In the genomic region with DNA sequence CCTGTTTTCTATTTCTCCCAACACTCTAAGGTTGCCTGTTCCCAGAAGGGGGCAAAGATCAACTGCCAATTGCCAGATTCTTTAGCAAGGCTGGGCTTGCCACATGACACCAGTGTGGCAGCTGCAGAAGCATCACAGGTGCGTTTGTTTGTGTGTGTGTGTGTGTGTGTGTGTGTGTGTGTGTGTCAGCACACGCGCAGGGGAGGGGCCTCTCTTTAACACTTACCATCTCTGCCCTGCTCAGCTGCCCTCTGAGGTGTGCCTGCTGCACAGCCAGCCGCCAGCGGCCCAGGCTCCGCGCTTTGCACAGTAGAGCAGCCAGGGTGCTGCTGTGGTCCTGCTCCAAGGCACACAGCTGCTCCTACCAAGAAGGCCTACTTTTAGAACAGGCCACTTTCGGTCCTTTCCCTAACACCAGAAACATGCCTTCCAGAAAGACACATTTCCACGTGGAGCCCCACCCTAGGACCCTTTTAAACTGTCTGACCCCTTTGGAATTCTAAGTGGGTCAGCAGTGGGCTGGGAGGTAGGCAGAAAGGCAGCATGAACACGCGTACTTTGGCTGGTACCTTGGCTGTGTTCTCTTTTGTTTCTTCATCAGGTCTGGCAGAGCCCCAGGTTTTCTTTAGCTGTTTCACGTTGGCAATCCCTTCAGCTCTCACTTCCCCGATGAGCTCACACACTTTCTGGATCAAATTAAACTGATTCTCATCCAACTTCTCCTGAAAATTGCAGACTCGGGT, we compare ENCODE assay signal across 8 mouse cellular contexts. TPM values are rescaled to one million over a fixed set of nuclear protein-coding genes. Genes with fewer than 3 reads are reported as not detected.
DNase-seq lines count a peak whose midpoint lies in the region; ATAC-seq lines count a peak whose summit lies in the region.

No protein-coding gene starts in this region.

- no peaks in the 10 kb centered on the region for H3K27me3 ChIP-seq in embryonic facial prominence, embryonic 12.5 days
- 0 out of 2 replicates have a peak, but pooled peaks cover 4% of the 10 kb centered on the region for H3K27me3 ChIP-seq in midbrain, embryonic 13.5 days

- H3K9ac ChIP-seq in embryonic facial prominence, embryonic 12.5 days: no peak overlapping the region
- no peak overlapping the region for H3K9ac ChIP-seq in midbrain, embryonic 13.5 days (replicated peaks)

- no peak overlapping the region for H3K4me2 ChIP-seq in embryonic facial prominence, embryonic 12.5 days (replicated peaks)
- no peak overlapping the region for H3K4me2 ChIP-seq in midbrain, embryonic 13.5 days (replicated peaks)

- peaks cover 5% of the 10 kb centered on the region; the same call in 1 of the 2 replicates for H3K9me3 ChIP-seq in embryonic facial prominence, embryonic 12.5 days
- peaks cover 6% of the 10 kb centered on the region for H3K9me3 ChIP-seq in midbrain, embryonic 13.5 days

- peak overlapping the region; percentile 46; the same call in 1 of the 2 replicates for H3K27ac ChIP-seq in embryonic facial prominence, embryonic 12.5 days
- H3K27ac ChIP-seq in midbrain, embryonic 13.5 days: no peak overlapping the region; the same call in 1 of the 2 replicates

- H3K36me3 ChIP-seq in embryonic facial prominence, embryonic 12.5 days: no peaks in the 10 kb centered on the region
- no peaks in the 10 kb centered on the region for H3K36me3 ChIP-seq in midbrain, embryonic 13.5 days

- no peak overlapping the region for H3K4me3 ChIP-seq in embryonic facial prominence, embryonic 12.5 days
- H3K4me3 ChIP-seq in midbrain, embryonic 13.5 days (replicated peaks): no peak overlapping the region

- peaks cover 21% of the 10 kb centered on the region for H3K4me1 ChIP-seq in embryonic facial prominence, embryonic 12.5 days
- peaks cover 10% of the 10 kb centered on the region for H3K4me1 ChIP-seq in midbrain, embryonic 13.5 days (replicated peaks)

- DNase-seq in adrenal gland, postnatal 10 days: peak; percentile 63
- DNase-seq in adrenal gland, postnatal 25 days: no peak
- DNase-seq in CD8-positive naive resting alpha-beta T cell, adult 2 months (ENCODE audit: low read depth in 2 of 2, low spot score in 2 of 2): peak; percentile 35 to 43
- DNase-seq in heart, postnatal 14 days: peak; percentile 44 to 55
- DNase-seq in large intestine, adult 2 months (ENCODE audit: low read depth, low spot score): peak; percentile 76
- peak; percentile 89 to 92 for DNase-seq in thymus, postnatal 10 days (ENCODE audit: low spot score in 2 of 2)

- 0 out of 2 replicates have a peak, but pooled peaks have one; percentile 47 for ATAC-seq in embryonic facial prominence, embryonic 12.5 days (ENCODE audit: insufficient number of reproducible peaks, insufficient read depth, low FRiP score, low TSS enrichment)
- peak; percentile 43; the same call in 1 of the 2 replicates for ATAC-seq in midbrain, embryonic 13.5 days

- intact Hi-C loops in heart, postnatal 14 days (cut with DNase I): no loop called here

- 32% methylated on average over 14 of the region's 14 CpGs for WGBS in embryonic facial prominence, embryonic 12.5 days
- WGBS in large intestine, adult 2 months: 11% methylated on average over 14 of the region's 14 CpGs
- 43% methylated on average over 14 of the region's 14 CpGs for WGBS in midbrain, embryonic 13.5 days

RNA-seq across cellular contexts. Expression of gene Cd164, which starts 33.8 kb away (rescaled TPM):
- 100 to 1,000 TPM; 181 to 183 TPM for total RNA-seq in adrenal gland, postnatal 10 days (2021)
- total RNA-seq in adrenal gland, postnatal 25 days (2021): 213 and 238 TPM in 2 replicates
- 164 and 178 TPM in 2 replicates for polyA plus RNA-seq in embryonic facial prominence, embryonic 12.5 days (2016; fragmentation: Nextera tagmentation; extraction: Ambion mirVana)
- 100 to 1,000 TPM; 140 to 155 TPM for total RNA-seq in heart, postnatal 14 days (2021)
- 115 and 143 TPM in 2 replicates for polyA plus RNA-seq in large intestine, adult 2 months (2012; rRNA removed)
- polyA plus RNA-seq in midbrain, embryonic 13.5 days (2015; fragmentation: Nextera tagmentation; extraction: Ambion mirVana): 51.3 and 56.5 TPM in 2 replicates
